Mouse (Mus musculus) limb, embryonic 12.5 days (tissue): Measurements from ENCODE around the gene H1foo. TPM values are rescaled to one million over a fixed set of nuclear protein-coding genes. Genes with fewer than 3 reads are reported as not detected.

Experiments
- ATAC-seq: fragments of 200-750 bp; cut with Nextera tagmentation; 2 replicates; pipeline ENCODE4 v1.8.0; 2017; ENCODE audit warnings: low read depth, moderate TSS enrichment; ENCODE audit not compliant: insufficient number of reproducible peaks, insufficient read depth, low FRiP score, low TSS enrichment
- H3K27ac ChIP-seq: fragments of 300-500 bp; sonication (generic); 2 replicates; pipeline ENCODE4 v1.5.1; 2016; ENCODE audit warnings: mild to moderate bottlenecking, moderate library complexity
- H3K27me3 ChIP-seq: fragments of 300-500 bp; sonication (generic); 2 replicates; pipeline ENCODE4 v1.6.1; 2016; ENCODE audit warnings: mild to moderate bottlenecking, moderate library complexity
- H3K36me3 ChIP-seq: fragments of 300-500 bp; sonication (generic); 2 replicates; pipeline ENCODE4 v1.6.1; 2016; ENCODE audit warnings: mild to moderate bottlenecking, moderate library complexity
- H3K4me1 ChIP-seq: fragments of 300-500 bp; sonication (generic); replicated peaks from 2 replicates; pipeline ENCODE4 v1.6.1; 2016
- H3K4me2 ChIP-seq: fragments of 300-500 bp; sonication (generic); 2 replicates; pipeline ENCODE4 v1.6.1; 2016; ENCODE audit warnings: mild to moderate bottlenecking, moderate library complexity
- H3K4me3 ChIP-seq: fragments of 300-500 bp; sonication (generic); replicated peaks from 2 replicates; pipeline ENCODE4 v1.5.1; 2016; ENCODE audit warnings: mild to moderate bottlenecking
- H3K9ac ChIP-seq: fragments of 300-500 bp; sonication (generic); replicated peaks from 2 replicates; pipeline ENCODE4 v1.6.1; 2016; ENCODE audit warnings: mild to moderate bottlenecking, moderate library complexity
- H3K9me3 ChIP-seq: fragments of 300-500 bp; sonication (generic); 2 replicates; pipeline ENCODE4 v1.6.1; 2016; ENCODE audit warnings: mild to moderate bottlenecking, moderate library complexity
- WGBS: fragments of 180-500 bp; shearing (Covaris S2); methylation state at CpG from one replicate; pipeline ENCODE4 v1.1.7; 2016; 5-methylcytosine and 5-hydroxymethylcytosine counted together
- polyA plus RNA-seq: library from polyadenylated mRNA; unstranded; fragments of >200 nt; fragmentation: Nextera tagmentation; extraction: Ambion mirVana; gene quantifications from 2 replicates; pipeline ENCODE4 v1.2.1, GENCODE M21; 2016

Gene H1foo
- polyA plus RNA-seq, 1 experiment from 2014 or later: not detected

DNA sequence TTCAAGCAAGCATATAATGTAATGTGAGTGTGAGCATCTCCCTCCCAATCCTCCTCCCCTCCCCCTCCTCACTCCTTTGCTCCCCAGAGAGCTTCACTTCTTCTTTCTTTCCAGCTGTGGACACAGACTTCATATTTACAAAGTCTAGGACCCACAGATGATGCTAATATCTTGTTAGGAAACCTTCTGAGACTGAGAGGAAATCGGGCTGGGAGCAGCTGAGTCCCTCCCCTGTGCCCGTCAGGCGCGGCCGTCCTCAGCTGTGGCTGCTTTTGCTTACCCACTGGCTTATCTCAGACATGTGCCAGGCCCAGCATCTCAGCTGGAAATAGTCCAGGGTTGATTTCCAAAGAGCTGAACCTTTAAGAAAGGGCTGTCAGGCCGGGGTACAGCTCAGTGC lies 1.7 kb downstream of the H1foo start:
- Histone ChIP-seq H3K4me1 (peaks cover 4% of the 10 kb centered on the region; the same call in 1 of the 2 replicates), H3K36me3 (no peaks in the 10 kb centered on the region), H3K27ac (no peak overlapping the region), H3K4me3 (no peak overlapping the region), H3K4me2 (no peak overlapping the region), H3K9ac (no peak overlapping the region), H3K27me3 (0 out of 2 replicates have a peak, but pooled peaks cover under 1% of the 10 kb centered on the region), H3K9me3 (peaks cover under 1% of the 10 kb centered on the region; the same call in 1 of the 2 replicates)
- ATAC-seq: no peak
- 77% methylated on average over 6 of the region's 6 CpGs for WGBS

- H3K4me2 ChIP-seq: no peak overlapping the region
- no peak overlapping the region for H3K27ac ChIP-seq
- ATAC-seq: no peak
- no peak overlapping the region for H3K9ac ChIP-seq
- no peaks in the 10 kb centered on the region; the same call in 1 of the 2 replicates for H3K27me3 ChIP-seq
- H3K4me3 ChIP-seq: no peak overlapping the region
- H3K36me3 ChIP-seq: no peaks in the 10 kb centered on the region
- H3K4me1 ChIP-seq: peaks cover 36% of the 10 kb centered on the region
- H3K9me3 ChIP-seq: peaks cover 5% of the 10 kb centered on the region; the same call in 1 of the 2 replicates
- 85% methylated on average over 9 of the region's 9 CpGs for WGBS
These were observed 9.9 kb downstream of the H1foo start for GRCm38 (mm10) chr6:115954506-115955074.

DNA sequence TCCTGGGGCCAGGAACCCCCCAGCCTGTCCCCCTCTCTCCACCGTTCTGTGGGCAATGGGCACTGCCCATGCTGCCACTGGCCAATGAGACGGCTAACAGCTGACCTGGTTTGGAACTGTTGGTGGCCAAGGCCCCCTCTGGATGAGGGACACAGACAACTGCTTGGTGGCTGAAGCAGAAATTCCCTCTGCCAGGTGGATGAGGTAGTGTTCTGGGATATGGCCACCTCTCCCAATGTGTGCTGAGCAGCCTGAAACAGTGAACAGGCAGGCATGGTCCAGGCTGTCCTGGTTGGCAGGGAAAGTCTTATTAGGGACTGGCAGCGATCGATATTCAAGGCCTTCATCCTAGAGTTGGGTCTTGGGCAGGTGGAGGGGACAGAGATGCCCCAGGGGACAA lies 10.4 kb downstream of the H1foo start:
- WGBS: 89% methylated on average over 4 of the region's 4 CpGs
- no peak for ATAC-seq
- Histone ChIP-seq H3K9me3 (peaks cover 5% of the 10 kb centered on the region; the same call in 1 of the 2 replicates), H3K4me1 (peaks cover 36% of the 10 kb centered on the region), H3K27ac (no peak overlapping the region), H3K36me3 (no peaks in the 10 kb centered on the region), H3K9ac (no peak overlapping the region), H3K27me3 (no peaks in the 10 kb centered on the region; the same call in 1 of the 2 replicates), H3K4me2 (no peak overlapping the region), H3K4me3 (no peak overlapping the region)

GRCm38 (mm10) chr6:115955664-115956063 lies 10.9 kb downstream of the H1foo start:
- Histone ChIP-seq H3K4me1 (peaks cover 36% of the 10 kb centered on the region), H3K36me3 (no peaks in the 10 kb centered on the region), H3K4me3 (no peak overlapping the region), H3K9me3 (peaks cover 5% of the 10 kb centered on the region; the same call in 1 of the 2 replicates), H3K9ac (no peak overlapping the region), H3K4me2 (no peak overlapping the region), H3K27me3 (no peaks in the 10 kb centered on the region; the same call in 1 of the 2 replicates), H3K27ac (no peak overlapping the region)
- WGBS: 68% methylated on average over 11 of the region's 11 CpGs
- no peak for ATAC-seq

DNA sequence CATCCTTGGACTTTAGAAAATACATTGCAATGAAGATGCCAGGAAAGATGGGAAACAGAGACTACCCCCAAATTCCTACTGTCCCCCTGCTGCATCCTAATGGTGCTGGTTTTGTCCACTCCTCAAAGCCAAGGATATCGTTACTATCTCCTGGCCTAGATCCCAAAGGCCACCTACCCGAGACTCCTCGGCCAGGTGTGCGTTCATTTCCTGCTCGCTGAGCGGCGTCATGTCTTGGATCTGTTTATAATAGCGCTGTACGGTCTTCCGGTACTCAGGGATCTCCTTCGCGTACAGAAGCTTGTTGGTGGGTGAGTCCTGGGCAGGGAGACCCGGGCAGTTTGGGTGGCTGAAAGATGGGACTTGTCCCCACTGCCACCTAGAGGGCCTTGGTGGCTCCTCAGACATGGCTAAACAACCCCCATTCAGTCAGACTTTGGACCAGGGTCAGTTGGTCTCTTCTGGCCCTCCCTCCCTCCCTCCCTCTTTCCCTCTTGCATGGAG lies 11.7 kb downstream of the H1foo start:
- Histone ChIP-seq H3K9ac (no peak overlapping the region), H3K27ac (no peak overlapping the region), H3K27me3 (no peaks in the 10 kb centered on the region; the same call in 1 of the 2 replicates), H3K4me2 (no peak overlapping the region), H3K4me1 (peaks cover 36% of the 10 kb centered on the region), H3K4me3 (no peak overlapping the region), H3K36me3 (no peaks in the 10 kb centered on the region), H3K9me3 (peaks cover 3% of the 10 kb centered on the region; the same call in 1 of the 2 replicates)
- ATAC-seq: no peak
- WGBS: 79% methylated on average over 13 of the region's 13 CpGs

GRCm38 (mm10) chr6:115956922-115957601 lies 12.3 kb downstream of the H1foo start:
- H3K27ac ChIP-seq: 0 out of 2 replicates have a peak overlapping the region, but pooled peaks have one; percentile 4
- no peak for ATAC-seq
- H3K9ac ChIP-seq: no peak overlapping the region
- peaks cover 36% of the 10 kb centered on the region for H3K4me1 ChIP-seq
- no peaks in the 10 kb centered on the region; the same call in 1 of the 2 replicates for H3K27me3 ChIP-seq
- no peak overlapping the region for H3K4me3 ChIP-seq
- no peaks in the 10 kb centered on the region for H3K36me3 ChIP-seq
- no peaks in the 10 kb centered on the region for H3K9me3 ChIP-seq
- 30% methylated on average over 16 of the region's 16 CpGs for WGBS
- H3K4me2 ChIP-seq: peak overlapping the region; percentile 15

GRCm38 (mm10) chr6:115957681-115958080 lies 12.9 kb downstream of the H1foo start:
- Histone ChIP-seq H3K27me3 (peaks cover 4% of the 10 kb centered on the region), H3K36me3 (no peaks in the 10 kb centered on the region), H3K4me2 (peak overlapping the region; percentile 15; the same call in 1 of the 2 replicates), H3K27ac (0 out of 2 replicates have a peak overlapping the region, but pooled peaks have one; percentile 23), H3K4me3 (no peak overlapping the region), H3K4me1 (peaks cover 36% of the 10 kb centered on the region), H3K9me3 (no peaks in the 10 kb centered on the region), H3K9ac (no peak overlapping the region)
- 15% methylated on average over 6 of the region's 6 CpGs for WGBS
- ATAC-seq: no peak

DNA sequence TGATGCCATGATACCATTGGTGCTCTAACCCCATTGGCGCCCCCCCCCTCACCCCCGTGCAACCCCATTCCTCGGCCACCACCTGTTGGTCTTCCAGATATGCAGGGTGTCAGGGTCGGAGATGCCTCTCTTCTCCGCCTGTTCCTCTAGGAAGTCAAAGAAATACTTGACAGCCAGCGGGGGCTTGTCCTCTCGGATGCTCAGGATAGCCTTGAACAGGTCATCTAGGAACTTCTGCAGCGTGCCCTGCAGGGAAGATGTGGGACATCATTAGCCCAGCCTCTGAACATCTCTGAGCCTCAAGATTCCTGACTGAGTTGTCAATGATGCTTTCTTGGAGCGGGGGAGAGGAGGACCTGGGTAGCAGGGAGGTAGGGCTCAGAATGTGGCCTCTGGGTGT lies 13.7 kb downstream of the H1foo start:
- ATAC-seq: no peak
- H3K9me3 ChIP-seq: no peaks in the 10 kb centered on the region
- H3K4me2 ChIP-seq: no peak overlapping the region
- no peak overlapping the region for H3K4me3 ChIP-seq
- WGBS: 90% methylated on average over 9 of the region's 9 CpGs
- H3K9ac ChIP-seq: no peak overlapping the region
- peaks cover 36% of the 10 kb centered on the region for H3K4me1 ChIP-seq
- peaks cover 10% of the 10 kb centered on the region for H3K27me3 ChIP-seq
- no peaks in the 10 kb centered on the region for H3K36me3 ChIP-seq
- H3K27ac ChIP-seq: no peak overlapping the region

- Histone ChIP-seq H3K4me3 (no peak overlapping the region), H3K36me3 (no peaks in the 10 kb centered on the region), H3K4me1 (peaks cover 36% of the 10 kb centered on the region), H3K27me3 (peaks cover 17% of the 10 kb centered on the region), H3K9me3 (no peaks in the 10 kb centered on the region), H3K4me2 (no peak overlapping the region), H3K9ac (no peak overlapping the region), H3K27ac (no peak overlapping the region)
- 74% methylated on average over 7 of the region's 7 CpGs for WGBS
- no peak for ATAC-seq
These were observed 14.5 kb downstream of the H1foo start for GRCm38 (mm10) chr6:115959151-115959691.

- no peaks in the 10 kb centered on the region for H3K36me3 ChIP-seq
- H3K4me1 ChIP-seq: peaks cover 29% of the 10 kb centered on the region
- H3K27ac ChIP-seq: no peak overlapping the region
- peaks cover 17% of the 10 kb centered on the region for H3K27me3 ChIP-seq
- no peak overlapping the region for H3K9ac ChIP-seq
- 96% methylated on average over 19 of the region's 19 CpGs for WGBS
- no peaks in the 10 kb centered on the region for H3K9me3 ChIP-seq
- no peak for ATAC-seq
- H3K4me3 ChIP-seq: no peak overlapping the region
- H3K4me2 ChIP-seq: no peak overlapping the region
These were observed 15.6 kb downstream of the H1foo start for GRCm38 (mm10) chr6:115960322-115960721.

- H3K9me3 ChIP-seq: no peaks in the 10 kb centered on the region
- 94% methylated on average over 3 of the region's 3 CpGs for WGBS
- no peak overlapping the region for H3K9ac ChIP-seq
- peaks cover 5% of the 10 kb centered on the region; the same call in 1 of the 2 replicates for H3K36me3 ChIP-seq
- H3K4me1 ChIP-seq: peaks cover 21% of the 10 kb centered on the region
- no peak overlapping the region for H3K4me2 ChIP-seq
- no peak for ATAC-seq
- peaks cover 17% of the 10 kb centered on the region for H3K27me3 ChIP-seq
- no peak overlapping the region for H3K27ac ChIP-seq
- no peak overlapping the region for H3K4me3 ChIP-seq
These were observed 17.0 kb downstream of the H1foo start for GRCm38 (mm10) chr6:115961743-115962142.
